Mouse (Mus musculus) lung, postnatal 0 days (tissue): ENCODE measurements around the gene Ptch1. TPM values are rescaled to one million over a fixed set of nuclear protein-coding genes. Genes with fewer than 3 reads are reported as not detected.

Experiments
- ATAC-seq: fragments of 200-750 bp; cut with Nextera tagmentation; 2 replicates; pipeline ENCODE4 v1.8.0; 2017; ENCODE audit warnings: moderate library complexity
- DNase-seq: peaks from one replicate; pipeline ENCODE4 v3.0.0-alpha.2; 2016; ENCODE audit warnings: low spot score
- H3K27ac ChIP-seq: fragments of 300-500 bp; sonication (generic); 2 replicates; pipeline ENCODE4 v1.5.1; 2014; ENCODE audit warnings: antibody characterized with exemption, mild to moderate bottlenecking, low read length, mixed read lengths
- H3K27me3 ChIP-seq: fragments of 300-500 bp; sonication (generic); replicated peaks from 2 replicates; pipeline ENCODE4 v1.6.1; 2014; ENCODE audit warnings: low read length, mixed read lengths; ENCODE audit not compliant: insufficient read depth
- H3K36me3 ChIP-seq: fragments of 300-500 bp; sonication (generic); 2 replicates; pipeline ENCODE4 v1.6.1; 2014; ENCODE audit warnings: low read length, mixed read lengths; ENCODE audit not compliant: insufficient read depth
- H3K4me1 ChIP-seq: fragments of 300-500 bp; sonication (generic); 2 replicates; pipeline ENCODE4 v1.6.1; 2014; ENCODE audit warnings: antibody characterized with exemption, low read depth, low read length, mixed read lengths; ENCODE audit not compliant: insufficient read depth
- H3K4me2 ChIP-seq: fragments of 300-500 bp; sonication (generic); replicated peaks from 2 replicates; pipeline ENCODE4 v1.6.1; 2014; ENCODE audit warnings: low read depth, mild to moderate bottlenecking, low read length, moderate library complexity, mixed read lengths
- H3K4me3 ChIP-seq: fragments of 300-500 bp; sonication (generic); 2 replicates; pipeline ENCODE4 v1.5.1; 2014; ENCODE audit warnings: low read depth, low read length
- H3K9ac ChIP-seq: fragments of 300-500 bp; sonication (generic); replicated peaks from 2 replicates; pipeline ENCODE4 v1.6.1; 2014; ENCODE audit warnings: low read depth, mild to moderate bottlenecking
- H3K9me3 ChIP-seq: fragments of 300-500 bp; sonication (generic); 2 replicates; pipeline ENCODE4 v1.6.1; 2016; ENCODE audit warnings: low read length, mixed read lengths
- CTCF ChIP-seq: IDR thresholded peaks from 2 replicates; pipeline ENCODE4 v1.5.1; 2016; ENCODE audit warnings: antibody characterized with exemption, mild to moderate bottlenecking
- EP300 ChIP-seq: IDR thresholded peaks from 2 replicates; pipeline ENCODE4 v1.6.1; 2016; ENCODE audit warnings: antibody characterized with exemption, mild to moderate bottlenecking, control low read depth
- WGBS: fragments of 180-500 bp; shearing (Covaris S2); extraction: QIAGEN DNeasy Blood & Tissue Kit; methylation state at CpG from one replicate; pipeline ENCODE4 v1.1.7; 2014; 5-methylcytosine and 5-hydroxymethylcytosine counted together
- polyA plus RNA-seq: library from polyadenylated mRNA; unstranded; fragments of >200 nt; fragmentation: Nextera tagmentation; extraction: Ambion mirVana; gene quantifications from 2 replicates; pipeline ENCODE4 v1.2.1, GENCODE M21; 2015

The Ptch1 gene
- polyA plus RNA-seq, 1 experiment from 2014 or later = 15.2 TPM

- Histone ChIP-seq H3K4me1 (no peaks in the 10 kb centered on the region), H3K9ac (no peak overlapping the region), H3K9me3 (no peaks in the 10 kb centered on the region), H3K4me2 (no peak overlapping the region), H3K4me3 (no peak overlapping the region), H3K36me3 (no peaks in the 10 kb centered on the region), H3K27ac (peak overlapping the region; percentile 98; the same call in 1 of the 2 replicates), H3K27me3 (no peaks in the 10 kb centered on the region)
- 30% methylated on average over 5 of the region's 5 CpGs for WGBS
- TF ChIP-seq EP300 = no peak
- no peak for TF ChIP-seq CTCF
- ATAC-seq (no peak), DNase-seq (no peak)
These were observed 4.0 kb downstream of the Ptch1 start for GRCm38 (mm10) chr13:63569396-63569756.

GRCm38 (mm10) chr13:63568741-63569395, 4.5 kb downstream of the Ptch1 start:
- no peaks in the 10 kb centered on the region for H3K27me3 ChIP-seq
- peak overlapping the region; percentile 87 for H3K4me3 ChIP-seq
- no peaks in the 10 kb centered on the region for H3K36me3 ChIP-seq
- DNase-seq = peak; percentile 4
- H3K9me3 ChIP-seq = no peaks in the 10 kb centered on the region
- peak overlapping the region; percentile 91 for H3K4me2 ChIP-seq
- no peaks in the 10 kb centered on the region for H3K4me1 ChIP-seq
- no peak overlapping the region for H3K9ac ChIP-seq
- TF ChIP-seq CTCF (no peak), EP300 (no peak)
- ATAC-seq = no peak
- H3K27ac ChIP-seq = peak overlapping the region; percentile 98; the same call in 1 of the 2 replicates
- 22% methylated on average over 19 of the region's 19 CpGs for WGBS

- Histone ChIP-seq H3K27me3 (no peaks in the 10 kb centered on the region), H3K4me2 (peak overlapping the region; percentile 91), H3K9ac (peak overlapping the region; percentile 41), H3K27ac (peak overlapping the region; percentile 98), H3K4me3 (peak overlapping the region; percentile 87), H3K4me1 (no peaks in the 10 kb centered on the region), H3K9me3 (no peaks in the 10 kb centered on the region), H3K36me3 (no peaks in the 10 kb centered on the region)
- peak; percentile 35 for DNase-seq
- TF ChIP-seq CTCF = no peak
- TF ChIP-seq EP300 = no peak
- ATAC-seq = no peak
- 2% methylated on average over 14 of the region's 14 CpGs for WGBS
These were observed 5.1 kb downstream of the Ptch1 start for GRCm38 (mm10) chr13:63568306-63568705.

GRCm38 (mm10) chr13:63567677-63568293, 5.6 kb downstream of the Ptch1 start:
- TF ChIP-seq CTCF (peak; percentile 28; the same call in 1 of the 2 replicates), EP300 (no peak)
- no peaks in the 10 kb centered on the region for H3K36me3 ChIP-seq
- no peaks in the 10 kb centered on the region for H3K9me3 ChIP-seq
- H3K4me2 ChIP-seq = peak overlapping the region; percentile 91
- H3K4me3 ChIP-seq = peak overlapping the region; percentile 87
- H3K27ac ChIP-seq = peak overlapping the region; percentile 98
- H3K9ac ChIP-seq = peak overlapping the region; percentile 41
- DNase-seq (peak; percentile 97), ATAC-seq (peak; percentile 87)
- H3K27me3 ChIP-seq = no peaks in the 10 kb centered on the region
- H3K4me1 ChIP-seq = no peaks in the 10 kb centered on the region
- under 1% methylated on average over 59 of the region's 62 CpGs for WGBS

- Histone ChIP-seq H3K4me1 (peaks cover 3% of the 10 kb centered on the region; the same call in 1 of the 2 replicates), H3K36me3 (no peaks in the 10 kb centered on the region), H3K9me3 (no peaks in the 10 kb centered on the region), H3K27ac (peak overlapping the region; percentile 98), H3K4me3 (peak overlapping the region; percentile 87), H3K4me2 (peak overlapping the region; percentile 91), H3K27me3 (no peaks in the 10 kb centered on the region), H3K9ac (peak overlapping the region; percentile 86)
- TF ChIP-seq CTCF (no peak), EP300 (peak; percentile 42; the same call in 1 of the 2 replicates)
- DNase-seq (peak; percentile 97), ATAC-seq (peak; percentile 32)
- under 1% methylated on average over 44 of the region's 46 CpGs for WGBS
These were observed 7.1 kb downstream of the Ptch1 start for GRCm38 (mm10) chr13:63566018-63567015.
